Mouse (Mus musculus): ENCODE measurements around the gene Stk40.
"Not testable (repeated sequence)": the region's sequence is repeated elsewhere in the genome, so short reads cannot be mapped to it uniquely, and the experiment has no call there.

Stk40 gene

GRCm38 (mm10) chr4:126155869-126156268 is 52.1 kb downstream of the Stk40 start:
- DNase-seq (ENCODE audit: low spot score), result no peak

- DNase-seq (ENCODE audit: low spot score), result no peak
Observed at GRCm38 (mm10) chr4:126156617-126157016, 52.9 kb downstream of the Stk40 start.

DNA sequence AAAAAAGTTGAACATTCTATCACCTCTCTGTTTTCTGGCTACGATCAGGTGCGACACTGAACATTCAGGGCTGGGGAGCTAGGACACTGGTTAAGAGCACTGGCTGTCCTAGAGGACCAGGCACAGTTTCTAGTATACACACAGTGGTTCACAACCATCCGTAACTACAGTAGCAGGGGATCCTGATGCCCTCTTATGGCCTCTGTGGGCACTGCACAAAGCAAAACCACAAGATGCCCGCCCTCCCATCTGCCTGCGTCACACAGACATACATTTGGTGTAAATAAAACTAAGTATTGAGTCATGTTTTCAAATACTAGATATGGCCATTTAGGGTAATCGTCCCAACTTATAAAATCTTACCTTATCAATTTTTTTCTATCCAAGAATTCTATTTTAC is 53.8 kb downstream of the Stk40 start:
- DNase-seq (ENCODE audit: low spot score), result no peak

GRCm38 (mm10) chr4:126159455-126159854 is 55.7 kb downstream of the Stk40 start:
- no peak for DNase-seq (ENCODE audit: low spot score)

DNA sequence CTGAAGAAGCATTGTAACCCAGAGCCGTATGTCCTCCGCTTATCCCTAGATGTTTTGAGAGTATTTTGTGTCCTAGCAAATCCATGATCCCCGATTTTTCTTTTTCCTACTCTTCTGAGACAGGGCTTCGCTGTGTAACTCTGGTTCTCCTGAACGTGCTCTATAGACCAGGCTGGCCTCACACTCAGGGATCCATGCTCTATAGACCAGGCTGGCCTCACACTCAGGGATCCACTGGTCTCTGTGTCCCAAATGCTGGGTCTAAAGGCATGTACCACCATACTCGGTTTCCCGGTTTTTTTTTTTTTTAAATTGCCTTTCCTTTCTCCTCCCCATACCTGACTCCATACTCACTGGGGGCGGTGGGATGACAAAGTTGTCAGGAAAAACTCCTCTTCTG is 57.2 kb downstream of the Stk40 start:
- DNase-seq (ENCODE audit: low spot score), result no peak

GRCm38 (mm10) chr4:126161456-126161855 is 57.7 kb downstream of the Stk40 start:
- DNase-seq (ENCODE audit: low spot score), result no peak

- DNase-seq (ENCODE audit: low spot score), result no peak
Observed at GRCm38 (mm10) chr4:126161986-126162385, 58.2 kb downstream of the Stk40 start.

DNA sequence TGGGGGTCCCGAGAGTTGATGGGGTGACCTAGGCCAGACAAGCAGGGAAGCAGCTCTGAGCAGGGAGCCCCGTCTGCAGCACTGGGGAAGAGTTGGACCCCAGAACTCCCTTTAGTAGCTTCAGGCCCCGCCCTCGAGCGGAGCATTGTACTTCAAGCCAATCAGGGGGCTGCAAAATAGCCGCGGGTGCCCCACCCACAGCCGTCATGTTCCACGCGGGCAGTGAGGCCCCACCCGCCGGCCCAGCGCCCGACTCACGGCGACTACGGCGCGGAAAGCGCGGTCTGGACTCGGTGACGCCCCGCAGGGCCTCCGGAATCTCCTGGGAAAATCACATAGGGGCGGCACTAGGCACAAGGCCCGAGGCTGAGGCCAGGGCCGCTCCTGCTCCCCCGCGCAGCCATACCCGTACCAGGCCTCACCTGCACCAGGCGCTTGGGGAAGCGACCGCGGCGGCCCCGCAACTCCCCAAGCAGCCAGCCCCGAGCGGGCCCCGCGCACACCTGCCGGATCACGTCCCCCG is 58.8 kb downstream of the Stk40 start:
- peak; percentile 94 for DNase-seq (ENCODE audit: low spot score)

DNA sequence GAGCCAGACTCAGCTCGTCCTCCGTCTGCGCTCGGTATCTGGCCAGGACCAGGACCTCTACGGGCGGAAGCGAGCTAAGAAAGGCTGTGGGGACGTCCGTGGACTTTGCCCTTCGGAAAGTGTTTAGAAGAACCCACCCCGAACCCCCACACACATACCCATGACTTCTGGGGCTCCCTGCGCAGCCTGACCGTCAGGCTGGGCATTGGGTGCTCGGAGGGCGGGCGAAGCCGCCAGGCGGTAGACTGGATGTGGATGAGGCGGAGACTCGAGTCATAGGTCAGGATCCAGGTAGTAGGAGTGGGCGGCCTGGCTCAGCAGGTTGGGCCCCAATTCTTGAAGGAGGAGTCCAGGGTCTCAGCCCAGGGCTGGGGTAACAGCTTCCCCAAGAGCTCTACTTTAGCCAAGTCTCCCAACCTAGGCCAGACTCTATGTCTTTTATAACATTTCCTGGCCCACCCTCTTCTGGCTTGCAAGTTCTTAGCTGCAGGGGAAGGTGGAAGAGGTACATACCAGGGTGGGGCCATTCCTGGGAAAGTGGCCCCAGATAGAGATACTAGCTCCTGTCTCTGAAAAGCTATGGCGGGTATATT is 59.4 kb downstream of the Stk40 start, which contains the start of gene Sh3d21:
TSS of gene Sh3d21 (minus strand) at position 425 of the 593 bp plus-strand sequence.
- peak; percentile 53 for DNase-seq (ENCODE audit: low spot score)

DNA sequence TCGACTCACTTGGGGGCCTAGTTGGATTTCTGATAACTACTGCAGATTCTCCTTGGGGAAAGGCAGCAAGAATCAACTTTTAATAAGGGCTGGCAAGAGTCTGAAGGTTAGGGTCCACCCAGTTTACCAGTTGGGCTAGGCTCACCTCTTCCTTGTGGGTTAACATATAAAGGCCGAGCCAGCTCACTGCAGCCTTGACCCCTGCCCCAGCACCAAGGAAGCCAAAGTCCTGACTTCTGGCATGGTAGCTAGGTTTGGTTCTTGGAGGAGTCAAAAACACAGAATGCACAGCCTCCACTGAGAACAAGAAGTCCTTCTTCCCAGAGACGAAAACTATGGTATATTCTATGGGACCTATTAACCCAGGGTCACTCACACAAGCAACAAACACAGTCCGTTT is 59.9 kb downstream of the Stk40 start:
- no peak for DNase-seq (ENCODE audit: low spot score)

DNA sequence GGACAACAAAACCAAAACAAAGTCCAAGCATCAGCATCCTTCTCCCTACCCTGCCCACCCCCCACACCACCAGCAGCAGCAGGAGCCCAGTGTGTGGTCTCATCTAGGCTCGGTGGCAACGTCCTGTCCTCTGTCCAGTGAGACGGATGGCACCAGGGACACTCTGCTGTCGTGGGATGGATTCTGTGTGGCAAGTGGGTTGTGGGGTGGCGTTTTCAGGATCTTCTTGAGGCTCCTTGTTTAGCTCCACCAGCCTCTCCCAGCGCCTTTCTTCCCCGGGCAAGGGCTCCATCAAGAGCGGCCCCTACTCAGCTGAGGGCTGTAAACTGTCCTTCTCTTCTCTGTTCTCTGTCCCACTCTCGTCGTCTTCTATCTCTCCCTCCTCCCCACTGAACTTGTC is 61.3 kb downstream of the Stk40 start:
- not testable (repeated sequence) for DNase-seq (ENCODE audit: low spot score)

GRCm38 (mm10) chr4:126166084-126166483 is 62.3 kb downstream of the Stk40 start:
- DNase-seq (ENCODE audit: low spot score), result no peak

DNA sequence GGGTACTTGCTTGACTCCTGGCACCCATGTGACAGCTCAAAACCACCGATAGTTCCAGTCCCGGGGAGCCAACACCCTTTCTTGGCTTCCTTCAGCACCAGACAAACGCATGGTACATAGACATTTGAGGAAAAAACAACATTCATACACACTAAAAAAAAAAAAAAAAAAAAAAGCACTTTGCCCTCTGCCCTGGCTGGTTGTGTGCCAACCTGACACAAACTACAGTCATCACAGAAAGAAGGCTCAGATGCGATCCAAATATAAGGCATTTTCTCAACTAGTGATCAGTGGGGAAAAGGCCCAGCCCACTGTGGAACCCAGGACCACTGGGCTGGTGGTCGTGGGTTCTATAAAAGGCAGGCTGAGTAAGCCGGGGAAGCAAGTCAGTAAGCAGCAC is 65.1 kb downstream of the Stk40 start:
- DNase-seq (ENCODE audit: low spot score), result no peak

DNA sequence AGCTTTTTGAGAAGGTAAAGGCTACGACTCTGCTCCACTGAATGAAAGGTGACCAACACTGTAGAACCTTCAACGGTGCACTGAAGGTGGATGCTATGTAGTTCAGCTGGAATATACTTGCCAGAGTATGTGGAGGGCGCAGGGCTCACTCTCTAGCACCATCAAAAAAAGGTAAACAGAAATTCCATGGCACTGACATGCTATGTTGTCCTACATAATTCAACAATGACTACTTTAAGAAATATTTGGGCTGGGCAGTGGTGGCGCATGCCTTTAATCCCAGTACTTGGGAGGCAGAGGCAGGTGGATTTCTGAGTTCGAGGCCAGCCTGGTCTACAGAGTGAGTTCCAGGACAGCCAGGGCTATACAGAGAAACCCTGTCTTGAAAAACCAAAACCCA is 67.0 kb downstream of the Stk40 start:
- DNase-seq (ENCODE audit: low spot score), result not testable (repeated sequence)

- DNase-seq (ENCODE audit: low spot score), result no peak
Observed at GRCm38 (mm10) chr4:126173800-126174199, 70.0 kb downstream of the Stk40 start.

- DNase-seq (ENCODE audit: low spot score), result not testable (repeated sequence)
Observed at GRCm38 (mm10) chr4:126175980-126176379, 72.2 kb downstream of the Stk40 start.

- peak; percentile 50 for DNase-seq (ENCODE audit: low spot score)
Observed at GRCm38 (mm10) chr4:126181170-126181957, 77.6 kb downstream of the Stk40 start.

DNA sequence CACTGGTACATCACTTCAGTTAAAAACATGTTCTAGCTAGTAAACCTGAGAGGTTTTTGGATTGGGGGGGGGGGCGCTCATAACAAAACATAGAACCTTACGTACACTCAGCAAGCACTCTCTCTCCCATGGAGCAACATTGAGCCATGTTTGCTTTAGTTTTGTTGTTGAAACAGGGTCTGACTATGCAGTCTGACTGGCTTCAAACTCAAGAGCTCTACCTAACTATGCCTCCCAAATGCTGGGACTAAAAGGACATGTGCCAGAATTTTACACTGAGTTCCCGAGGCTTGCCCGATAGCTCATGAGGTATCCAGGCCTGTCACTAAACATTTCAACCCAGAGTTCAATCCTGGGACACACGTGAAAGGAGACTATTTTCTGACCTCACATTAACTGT is 79.3 kb downstream of the Stk40 start:
- DNase-seq (ENCODE audit: low spot score), result no peak

- DNase-seq (ENCODE audit: low spot score), result no peak
Observed at GRCm38 (mm10) chr4:126187096-126187495, 83.3 kb downstream of the Stk40 start.

All from urinary bladder, postnatal 14 days (tissue).